Mouse (Mus musculus) bone marrow macrophage, adult 2 months (primary cell): ENCODE measurements around the gene Sod3.

ENCODE experiments used
- CTCF ChIP-seq: IDR thresholded peaks from 2 replicates; pipeline ENCODE4 v1.5.1; 2012; ENCODE audit warnings: low read depth, mild to moderate bottlenecking, low read length, moderate library complexity
- POLR2A ChIP-seq: IDR thresholded peaks from 2 replicates; pipeline ENCODE4 v1.6.1; 2012; ENCODE audit warnings: mild to moderate bottlenecking, low read depth, low read length, borderline replicate concordance

DNA sequence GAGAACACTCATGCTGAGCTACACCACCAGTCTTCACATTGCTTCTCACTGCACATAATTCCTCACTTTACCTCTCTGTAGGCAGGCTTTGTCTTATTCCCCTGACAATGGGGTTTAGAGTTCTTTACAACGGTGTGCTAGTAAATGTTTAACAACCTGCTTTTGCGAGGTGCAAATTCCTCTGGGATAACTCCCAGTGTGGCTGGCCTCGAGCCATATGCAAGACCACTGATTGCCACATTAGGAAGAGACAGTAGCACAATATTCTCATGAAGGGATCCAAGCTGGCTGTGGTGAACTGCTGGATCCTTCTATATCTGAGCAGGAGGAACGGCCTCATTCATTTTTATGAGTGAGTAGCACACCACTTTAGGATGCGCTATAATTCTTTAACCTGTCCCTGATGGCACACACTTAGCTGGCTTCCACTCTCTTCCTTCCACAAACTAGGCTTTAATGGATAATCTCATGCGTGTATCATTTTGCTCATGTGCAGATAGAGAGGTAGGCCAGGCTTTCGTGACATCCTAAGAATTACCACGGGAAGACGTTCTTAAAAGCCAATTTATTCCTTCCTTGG lies 6.3 kb upstream of the Sod3 start:
- TF ChIP-seq CTCF (no peak), POLR2A (no peak)
